Mouse (Mus musculus) intestine, embryonic 15.5 days (tissue): ENCODE measurements around the gene Cd63. TPM values are rescaled to one million over a fixed set of nuclear protein-coding genes. Genes with fewer than 3 reads are reported as not detected.

Experiments
- ATAC-seq: fragments of 200-750 bp; cut with Nextera tagmentation; 2 replicates; pipeline ENCODE4 v1.8.0; 2017; ENCODE audit warnings: moderate TSS enrichment, moderate library complexity
- H3K27ac ChIP-seq: fragments of 300-500 bp; sonication (generic); 2 replicates; pipeline ENCODE4 v1.5.1; 2015; ENCODE audit warnings: mild to moderate bottlenecking, inconsistent platforms
- H3K27me3 ChIP-seq: fragments of 300-500 bp; sonication (generic); replicated peaks from 2 replicates; pipeline ENCODE4 v1.6.1; 2015; ENCODE audit warnings: inconsistent platforms
- H3K36me3 ChIP-seq: fragments of 300-500 bp; sonication (generic); 2 replicates; pipeline ENCODE4 v1.6.1; 2015; ENCODE audit warnings: inconsistent platforms
- H3K4me1 ChIP-seq: fragments of 300-500 bp; sonication (generic); replicated peaks from 2 replicates; pipeline ENCODE4 v1.6.1; 2015; ENCODE audit warnings: inconsistent platforms
- H3K4me2 ChIP-seq: fragments of 300-500 bp; sonication (generic); replicated peaks from 2 replicates; pipeline ENCODE4 v1.6.1; 2015; ENCODE audit warnings: mild to moderate bottlenecking, inconsistent platforms
- H3K4me3 ChIP-seq: fragments of 300-500 bp; sonication (generic); replicated peaks from 2 replicates; pipeline ENCODE4 v1.5.1; 2015; ENCODE audit warnings: inconsistent platforms
- H3K9ac ChIP-seq: fragments of 300-500 bp; sonication (generic); 2 replicates; pipeline ENCODE4 v1.6.1; 2015; ENCODE audit warnings: inconsistent platforms
- H3K9me3 ChIP-seq: fragments of 300-500 bp; sonication (generic); 2 replicates; pipeline ENCODE4 v1.6.1; 2016; ENCODE audit warnings: inconsistent platforms
- WGBS: fragments of 180-500 bp; shearing (Covaris S2); methylation state at CpG from one replicate; pipeline ENCODE4 v1.1.7; 2015; 5-methylcytosine and 5-hydroxymethylcytosine counted together
- polyA plus RNA-seq: library from polyadenylated mRNA; unstranded; fragments of >200 nt; fragmentation: Nextera tagmentation; extraction: Ambion mirVana; gene quantifications from 2 replicates; pipeline ENCODE4 v1.2.1, GENCODE M21; 2015

Gene Cd63
- polyA plus RNA-seq, 1 experiment from 2014 or later = 708 TPM

DNA sequence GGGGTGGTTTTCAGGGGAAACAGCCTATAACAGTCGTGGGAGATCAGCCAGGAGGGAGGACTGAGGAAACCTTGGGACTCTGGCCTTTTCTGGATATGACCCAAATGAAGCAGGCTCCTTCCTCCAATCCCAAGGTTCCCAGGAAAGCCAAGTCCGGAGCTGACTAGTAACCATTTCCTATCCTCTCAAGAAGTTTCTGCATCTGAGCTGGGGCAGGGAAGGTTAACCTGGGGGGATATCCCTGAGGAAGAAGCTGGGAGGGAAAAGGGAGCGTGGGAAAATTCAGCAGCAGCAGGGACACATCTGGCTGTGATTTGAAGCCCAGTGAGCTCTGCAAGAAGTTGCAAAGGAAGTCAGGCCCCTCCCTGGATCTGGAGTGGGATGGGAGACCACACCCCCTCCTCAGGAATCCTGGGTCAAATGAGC is 20.0 kb downstream of the Cd63 start:
- H3K36me3 ChIP-seq = peaks cover 15% of the 10 kb centered on the region
- no peak for ATAC-seq
- H3K4me2 ChIP-seq = 0 out of 2 replicates have a peak overlapping the region, but pooled peaks have one; percentile 6
- WGBS = 60% methylated on average over 3 of the region's 3 CpGs
- no peak overlapping the region for H3K9ac ChIP-seq
- no peak overlapping the region for H3K4me3 ChIP-seq
- no peaks in the 10 kb centered on the region for H3K27me3 ChIP-seq
- peak overlapping the region; percentile 78; the same call in 1 of the 2 replicates for H3K27ac ChIP-seq
- peaks cover 41% of the 10 kb centered on the region for H3K4me1 ChIP-seq
- no peaks in the 10 kb centered on the region for H3K9me3 ChIP-seq

DNA sequence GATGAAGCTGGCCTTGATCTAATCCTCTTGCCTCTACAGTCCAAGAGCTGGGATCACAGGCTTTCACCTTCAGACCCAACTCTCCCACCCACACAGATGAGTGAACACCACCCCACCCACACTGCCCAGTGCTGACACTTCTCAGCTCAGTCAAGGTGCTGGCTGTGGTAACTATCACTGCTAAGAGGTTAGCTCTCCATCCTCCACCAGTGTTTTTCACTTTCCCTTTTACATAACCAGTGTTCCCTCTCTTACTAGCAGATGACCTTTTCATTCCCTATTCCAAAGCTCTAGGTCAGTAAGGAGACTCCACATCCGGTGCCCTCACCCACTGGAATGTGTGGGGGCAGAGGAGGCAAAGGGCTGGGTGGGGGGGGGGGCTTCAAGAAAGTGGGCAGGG is 20.5 kb downstream of the Cd63 start:
- no peaks in the 10 kb centered on the region for H3K9me3 ChIP-seq
- WGBS = 55% methylated on average over 1 of the region's 1 CpGs
- H3K27me3 ChIP-seq = no peaks in the 10 kb centered on the region
- no peak for ATAC-seq
- H3K4me1 ChIP-seq = peaks cover 41% of the 10 kb centered on the region
- H3K36me3 ChIP-seq = peaks cover 15% of the 10 kb centered on the region
- H3K4me3 ChIP-seq = no peak overlapping the region
- no peak overlapping the region for H3K9ac ChIP-seq
- H3K27ac ChIP-seq = peak overlapping the region; percentile 55; the same call in 1 of the 2 replicates
- H3K4me2 ChIP-seq = peak overlapping the region; percentile 63; the same call in 1 of the 2 replicates

DNA sequence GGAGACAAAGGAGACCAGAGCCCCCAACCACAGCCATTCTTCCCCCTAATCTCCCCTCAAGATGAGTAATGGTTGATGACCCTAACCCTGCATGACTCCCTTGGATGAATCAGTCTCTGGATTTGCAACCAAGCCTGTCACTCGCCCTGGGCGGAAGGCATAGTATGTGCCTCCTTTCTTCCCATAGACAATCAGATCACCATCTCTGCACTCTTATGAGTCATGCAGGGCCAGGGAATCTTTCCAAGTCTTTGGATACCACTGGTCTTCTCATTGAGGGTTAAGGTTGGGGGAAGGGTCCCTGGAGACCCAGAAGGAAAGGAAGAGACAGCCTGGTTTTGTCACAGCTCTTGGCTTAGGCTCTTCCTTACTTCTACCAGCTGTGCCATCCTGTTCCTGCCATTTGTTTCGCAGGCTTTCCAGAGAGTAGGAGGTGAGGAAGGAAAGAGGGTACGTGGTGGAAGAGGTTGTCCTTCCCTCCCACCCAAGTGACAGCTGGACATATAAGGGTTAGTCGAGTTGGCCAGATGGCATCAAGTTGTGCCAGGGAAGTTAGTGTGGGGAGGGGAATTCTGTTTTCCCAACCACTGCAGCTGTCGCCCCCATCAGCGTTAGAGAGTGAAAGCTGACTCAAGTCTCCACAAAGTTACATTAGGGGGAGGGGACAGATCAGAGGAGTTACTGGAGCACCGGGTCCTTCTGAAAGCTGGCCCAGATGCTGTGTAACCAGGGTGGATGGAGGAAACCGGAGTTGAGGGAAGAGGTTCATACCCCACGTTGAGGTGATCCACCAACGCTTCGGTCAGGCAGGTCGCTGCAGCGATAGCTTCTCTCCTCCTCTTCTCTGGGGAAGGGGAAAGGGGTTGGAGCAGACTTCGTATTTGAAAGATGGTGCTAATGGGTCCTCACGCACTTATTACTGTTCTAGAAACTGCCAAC is 21.4 kb downstream of the Cd63 start:
- no peak for ATAC-seq
- Histone ChIP-seq H3K4me1 (peaks cover 41% of the 10 kb centered on the region), H3K27me3 (no peaks in the 10 kb centered on the region), H3K4me3 (peak overlapping the region; percentile 87), H3K9ac (peak overlapping the region; percentile 79), H3K27ac (peak overlapping the region; percentile 95; the same call in 1 of the 2 replicates), H3K36me3 (peaks cover 9% of the 10 kb centered on the region; the same call in 1 of the 2 replicates), H3K9me3 (no peaks in the 10 kb centered on the region), H3K4me2 (peak overlapping the region; percentile 63)
- WGBS = 72% methylated on average over 16 of the region's 16 CpGs

DNA sequence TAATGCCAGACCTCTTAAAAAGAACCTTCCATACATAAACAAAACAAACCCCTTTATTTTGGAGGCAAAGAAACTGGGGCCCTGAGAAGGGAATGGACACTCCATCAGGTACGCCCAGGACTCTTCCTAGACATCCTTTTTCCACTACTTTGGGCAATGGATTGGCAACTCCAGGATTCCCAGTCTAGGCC is 21.9 kb downstream of the Cd63 start, which contains the start of gene Rdh5:
Gene Rdh5, minus strand, starts transcription at position 67 of the 191 bp plus-strand sequence.
- H3K27me3 ChIP-seq = 0 out of 2 replicates have a peak, but pooled peaks cover 2% of the 10 kb centered on the region
- H3K4me3 ChIP-seq = peak within 1 kb of the TSS; percentile 87
- H3K9ac ChIP-seq = peak within 1 kb of the TSS; percentile 79
- peak within 1 kb of the TSS; percentile 63 for H3K4me2 ChIP-seq
- peaks cover 4% of the 10 kb centered on the region; the same call in 1 of the 2 replicates for H3K36me3 ChIP-seq
- 7% methylated on average over 1 of the region's 1 CpGs for WGBS
- H3K9me3 ChIP-seq = no peaks in the 10 kb centered on the region
- H3K27ac ChIP-seq = peak within 1 kb of the TSS; percentile 95
- no peak for ATAC-seq
- H3K4me1 ChIP-seq = peaks cover 41% of the 10 kb centered on the region

DNA sequence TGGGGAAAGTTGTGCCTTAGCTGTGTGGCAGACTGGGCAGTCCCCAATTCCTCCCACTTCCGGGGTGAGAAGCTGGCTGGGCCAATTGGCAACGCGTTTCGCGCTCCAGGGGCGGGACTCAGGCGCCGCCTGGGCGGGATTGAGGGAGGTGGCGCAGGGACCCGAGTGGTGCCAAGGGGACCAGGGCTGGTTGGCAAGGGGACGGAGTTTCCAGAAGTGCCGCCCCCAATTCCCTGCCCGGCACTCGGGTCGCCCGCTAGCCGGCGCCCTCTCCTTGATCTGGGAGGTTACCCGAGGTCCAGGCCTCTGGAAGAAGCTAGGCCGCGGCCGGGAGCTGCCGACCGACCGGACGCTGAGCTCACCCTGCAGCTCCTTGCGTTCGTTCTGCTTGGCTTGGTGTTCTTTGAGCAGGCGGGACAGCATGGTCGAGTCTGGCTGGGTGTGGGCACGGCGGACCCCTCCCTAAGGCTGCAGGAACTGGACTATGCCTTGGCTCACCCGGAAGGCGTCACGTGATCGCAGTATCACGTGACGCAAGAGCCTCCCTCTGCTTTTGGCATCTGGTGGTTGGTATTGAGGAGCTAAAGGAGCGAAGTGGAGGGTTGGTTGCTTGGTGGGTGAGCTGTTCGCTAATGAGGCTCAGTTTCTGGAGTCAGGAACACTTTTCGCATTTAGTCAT is 22.4 kb downstream of the Cd63 start:
- peaks cover 41% of the 10 kb centered on the region for H3K4me1 ChIP-seq
- WGBS = under 1% methylated on average over 42 of the region's 42 CpGs
- H3K9ac ChIP-seq = peak overlapping the region; percentile 79
- H3K4me3 ChIP-seq = peak overlapping the region; percentile 87
- 0 out of 2 replicates have a peak, but pooled peaks cover 2% of the 10 kb centered on the region for H3K27me3 ChIP-seq
- ATAC-seq = peak; percentile 96
- no peaks in the 10 kb centered on the region for H3K9me3 ChIP-seq
- no peaks in the 10 kb centered on the region for H3K36me3 ChIP-seq
- H3K4me2 ChIP-seq = peak overlapping the region; percentile 63
- H3K27ac ChIP-seq = peak overlapping the region; percentile 95

DNA sequence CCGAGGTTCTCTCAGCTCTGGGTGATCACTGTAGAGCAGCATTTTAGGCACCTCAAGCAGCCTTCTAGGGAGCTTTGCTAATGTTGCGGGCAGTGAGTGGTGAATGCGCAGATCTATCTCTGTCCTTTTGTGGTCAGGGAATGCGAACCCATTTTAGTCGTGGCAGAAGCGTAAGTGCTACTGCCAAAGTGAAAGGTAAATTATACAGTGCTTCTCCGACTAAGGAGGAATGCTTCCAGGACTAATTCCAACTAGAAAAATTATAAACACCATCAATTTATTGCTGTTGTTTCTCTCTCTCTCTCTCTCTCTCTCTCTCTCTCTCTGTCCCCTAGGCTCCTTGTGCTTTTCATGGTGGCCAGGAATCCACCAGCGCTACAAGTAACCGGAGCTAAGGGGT is 23.1 kb downstream of the Cd63 start, which contains the start of gene Bloc1s1:
Gene Bloc1s1, minus strand, starts transcription at position 101 of the 400 bp plus-strand sequence.
- Histone ChIP-seq H3K27ac (peak within 1 kb of the TSS; percentile 95), H3K9me3 (no peaks in the 10 kb centered on the region), H3K4me2 (peak within 1 kb of the TSS; percentile 63), H3K36me3 (no peaks in the 10 kb centered on the region), H3K9ac (peak within 1 kb of the TSS; percentile 79), H3K27me3 (0 out of 2 replicates have a peak, but pooled peaks cover 4% of the 10 kb centered on the region), H3K4me1 (peaks cover 38% of the 10 kb centered on the region), H3K4me3 (peak within 1 kb of the TSS; percentile 87)
- no peak for ATAC-seq
- 60% methylated on average over 9 of the region's 9 CpGs for WGBS

DNA sequence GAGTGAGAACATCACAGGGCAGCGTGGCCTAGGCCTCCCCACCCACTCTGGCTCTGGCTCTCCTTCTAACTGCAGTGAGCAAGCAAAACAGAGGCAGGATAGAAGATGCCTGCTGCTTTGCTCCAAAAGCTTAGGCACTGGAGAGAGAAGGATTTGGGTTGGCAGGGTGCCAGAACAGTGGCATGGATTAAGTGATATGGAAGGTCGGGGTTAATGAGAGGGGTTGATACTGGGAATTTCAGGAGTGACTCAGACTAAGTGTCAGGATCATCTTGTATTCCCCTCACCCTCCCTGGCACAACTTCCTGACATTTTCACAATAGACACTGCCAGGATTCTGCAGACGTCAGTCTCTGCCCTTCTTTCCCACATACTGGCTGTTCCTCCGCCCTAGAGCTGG is 27.6 kb downstream of the Cd63 start:
- no peak for ATAC-seq
- Histone ChIP-seq H3K9ac (no peak overlapping the region), H3K36me3 (no peaks in the 10 kb centered on the region), H3K9me3 (no peaks in the 10 kb centered on the region), H3K4me2 (no peak overlapping the region), H3K27ac (no peak overlapping the region), H3K4me1 (peaks cover 6% of the 10 kb centered on the region), H3K4me3 (no peak overlapping the region), H3K27me3 (peaks cover 27% of the 10 kb centered on the region)
- 42% methylated on average over 4 of the region's 4 CpGs for WGBS

DNA sequence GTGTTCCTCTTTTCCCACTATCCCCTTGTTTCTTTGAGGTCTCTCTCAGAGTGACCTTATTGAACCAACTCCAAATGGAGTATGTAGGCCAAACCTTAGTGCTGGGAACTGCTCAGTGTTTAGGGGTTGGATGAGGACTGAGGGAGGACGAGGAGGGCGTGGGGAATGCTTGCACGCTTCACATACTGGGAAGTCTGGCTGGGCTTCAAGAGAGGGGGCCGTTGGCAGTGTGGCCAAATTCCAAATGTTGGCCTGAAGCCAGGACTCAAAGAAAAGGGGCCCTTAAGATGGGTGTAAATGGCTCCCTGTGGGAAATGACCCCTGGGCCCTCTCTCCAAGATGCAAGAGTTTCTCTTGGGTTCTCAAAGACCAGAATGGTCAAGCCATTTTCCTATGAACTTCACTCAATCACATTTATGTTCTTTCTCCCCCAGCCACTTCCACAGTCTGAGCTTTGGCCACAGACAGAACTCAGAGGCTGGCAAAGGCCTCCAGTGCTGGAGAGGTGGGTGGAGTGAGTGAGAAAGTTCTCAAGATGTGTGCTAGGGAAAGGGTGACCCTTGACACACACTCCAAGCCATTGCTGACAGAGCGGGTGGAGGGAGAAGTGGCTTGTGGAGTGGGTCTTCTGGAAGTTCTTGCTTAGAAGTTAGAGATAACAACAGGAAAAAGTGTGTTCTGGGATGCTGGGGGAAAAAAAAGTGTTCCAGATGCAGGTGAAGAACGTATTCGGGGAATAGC is 29.0 kb downstream of the Cd63 start:
- Histone ChIP-seq H3K9me3 (no peaks in the 10 kb centered on the region), H3K27ac (no peak overlapping the region), H3K27me3 (peaks cover 41% of the 10 kb centered on the region), H3K36me3 (no peaks in the 10 kb centered on the region), H3K4me1 (peaks cover 10% of the 10 kb centered on the region), H3K4me2 (no peak overlapping the region), H3K4me3 (no peak overlapping the region), H3K9ac (no peak overlapping the region)
- no peak for ATAC-seq
- 68% methylated on average over 7 of the region's 7 CpGs for WGBS

DNA sequence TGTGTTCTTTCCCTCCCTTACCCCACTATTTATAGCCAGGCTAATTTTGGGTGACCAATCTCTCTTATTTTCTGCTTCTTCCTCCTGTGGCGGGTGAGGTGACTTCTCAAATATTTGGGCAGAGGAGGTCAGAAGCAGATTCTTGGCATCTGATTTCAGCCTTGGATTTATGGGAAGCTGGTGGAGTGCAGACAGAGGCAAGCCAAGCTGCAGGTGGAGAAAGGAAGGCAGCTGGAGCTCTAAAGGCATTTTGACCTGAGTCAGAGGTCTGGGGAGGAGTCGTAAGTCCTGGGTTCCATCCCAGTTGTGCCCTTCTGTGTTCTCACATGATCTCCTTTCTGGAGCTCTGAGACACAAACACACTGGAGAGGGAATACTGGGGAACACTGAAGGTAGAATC is 30.7 kb downstream of the Cd63 start:
- Histone ChIP-seq H3K27ac (no peak overlapping the region), H3K27me3 (peaks cover 52% of the 10 kb centered on the region), H3K4me3 (no peak overlapping the region), H3K4me1 (peaks cover 10% of the 10 kb centered on the region), H3K9ac (no peak overlapping the region), H3K4me2 (no peak overlapping the region), H3K36me3 (no peaks in the 10 kb centered on the region), H3K9me3 (no peaks in the 10 kb centered on the region)
- WGBS = 71% methylated on average over 2 of the region's 2 CpGs
- ATAC-seq = no peak

DNA sequence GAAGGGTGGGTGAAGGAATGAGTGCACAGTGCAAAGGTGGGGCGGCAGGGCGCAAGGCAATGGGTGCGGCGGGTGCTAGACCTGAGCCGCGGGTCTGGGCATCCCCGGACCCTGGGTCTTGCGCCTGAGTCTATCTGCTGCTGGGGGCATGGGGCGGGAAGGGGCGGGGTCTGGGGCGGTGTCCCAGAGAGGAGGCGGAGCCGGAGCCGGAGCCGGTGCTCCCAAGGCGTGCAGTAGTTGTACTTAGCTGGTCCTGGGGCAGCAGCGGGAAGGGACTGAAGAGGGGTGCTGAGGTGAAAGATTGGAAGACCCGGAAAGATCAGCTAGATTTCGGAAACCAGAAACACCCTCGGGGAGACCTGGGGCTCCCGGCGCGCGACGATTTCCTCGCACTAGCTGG is 32.8 kb downstream of the Cd63 start, which contains the start of gene Itga7:
Gene Itga7, plus strand, starts transcription at position 245 of the 400 bp plus-strand sequence.
- no peak within 1 kb of the TSS for H3K27ac ChIP-seq
- peak within 1 kb of the TSS; percentile 88 for H3K4me2 ChIP-seq
- no peaks in the 10 kb centered on the region for H3K9me3 ChIP-seq
- peak within 1 kb of the TSS; percentile 37 for H3K9ac ChIP-seq
- peaks cover 10% of the 10 kb centered on the region for H3K4me1 ChIP-seq
- no peaks in the 10 kb centered on the region for H3K36me3 ChIP-seq
- peak; percentile 87 for ATAC-seq
- peaks cover 50% of the 10 kb centered on the region for H3K27me3 ChIP-seq
- under 1% methylated on average over 26 of the region's 26 CpGs for WGBS
- peak within 1 kb of the TSS; percentile 44 for H3K4me3 ChIP-seq

DNA sequence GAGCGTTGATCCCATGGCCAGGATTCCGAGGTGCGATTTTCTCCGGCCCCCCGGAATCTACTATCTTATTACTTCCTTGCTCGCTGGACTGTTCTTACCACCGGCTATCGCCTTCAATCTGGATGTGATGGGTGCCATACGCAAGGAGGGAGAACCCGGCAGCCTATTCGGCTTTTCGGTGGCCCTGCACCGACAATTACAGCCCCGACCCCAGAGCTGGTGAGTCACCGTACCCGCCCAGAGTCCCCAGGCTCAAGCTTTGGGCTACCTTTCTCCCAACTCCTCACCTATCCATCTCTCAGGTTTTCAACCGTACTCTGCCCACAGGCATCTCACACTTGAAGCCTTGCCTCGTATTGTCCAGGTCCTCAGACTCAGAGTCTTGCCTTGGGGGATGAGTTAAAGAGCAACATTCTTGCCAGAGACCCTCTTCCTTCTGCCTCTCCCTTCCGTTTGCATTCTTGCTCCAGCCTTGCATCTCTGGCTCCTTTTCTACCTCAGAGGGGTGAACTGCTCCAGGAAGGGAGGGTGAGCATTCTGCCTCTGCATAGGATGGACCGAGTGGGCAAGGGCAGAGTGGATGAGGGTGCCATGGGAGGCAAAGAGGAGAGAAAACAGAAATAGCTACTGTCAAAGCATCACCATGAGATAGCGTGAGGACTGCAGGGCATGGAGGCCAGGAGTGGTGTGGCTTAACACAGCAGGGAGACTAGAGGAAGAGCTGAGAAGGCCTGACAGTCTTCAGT is 33.4 kb downstream of the Cd63 start:
- WGBS = 7% methylated on average over 19 of the region's 21 CpGs
- ATAC-seq = no peak
- Histone ChIP-seq H3K4me2 (peak overlapping the region; percentile 88), H3K4me1 (peaks cover 10% of the 10 kb centered on the region), H3K9me3 (no peaks in the 10 kb centered on the region), H3K27ac (no peak overlapping the region), H3K36me3 (no peaks in the 10 kb centered on the region), H3K9ac (peak overlapping the region; percentile 37), H3K27me3 (peaks cover 46% of the 10 kb centered on the region), H3K4me3 (peak overlapping the region; percentile 44)
